Mouse (Mus musculus) lung, embryonic 15.5 days (tissue): ENCODE results near the gene Dusp27. TPM values are rescaled to one million over a fixed set of nuclear protein-coding genes. Genes with fewer than 3 reads are reported as not detected.

Experiments
- ATAC-seq: fragments of 200-750 bp; cut with Nextera tagmentation; 2 replicates; pipeline ENCODE4 v1.8.0; 2017; ENCODE audit warnings: moderate number of reproducible peaks, borderline replicate concordance; ENCODE audit not compliant: low FRiP score, low TSS enrichment; ENCODE audit errors: extremely low read depth
- H3K27ac ChIP-seq: fragments of 300-500 bp; sonication (generic); 2 replicates; pipeline ENCODE4 v1.5.1; 2015; ENCODE audit warnings: moderate library complexity, mild to moderate bottlenecking, inconsistent platforms
- H3K27me3 ChIP-seq: fragments of 300-500 bp; sonication (generic); 2 replicates; pipeline ENCODE4 v1.6.1; 2015; ENCODE audit warnings: inconsistent platforms
- H3K36me3 ChIP-seq: fragments of 300-500 bp; sonication (generic); 2 replicates; pipeline ENCODE4 v1.6.1; 2015; ENCODE audit warnings: inconsistent platforms
- H3K4me1 ChIP-seq: fragments of 300-500 bp; sonication (generic); 2 replicates; pipeline ENCODE4 v1.6.1; 2015; ENCODE audit warnings: inconsistent platforms
- H3K4me2 ChIP-seq: fragments of 300-500 bp; sonication (generic); 2 replicates; pipeline ENCODE4 v1.6.1; 2015; ENCODE audit warnings: inconsistent platforms, mild to moderate bottlenecking, moderate library complexity
- H3K4me3 ChIP-seq: fragments of 300-500 bp; sonication (generic); 2 replicates; pipeline ENCODE4 v1.5.1; 2015; ENCODE audit warnings: mild to moderate bottlenecking, inconsistent platforms
- H3K9ac ChIP-seq: fragments of 300-500 bp; sonication (generic); 2 replicates; pipeline ENCODE4 v1.6.1; 2015; ENCODE audit warnings: inconsistent platforms
- H3K9me3 ChIP-seq: fragments of 300-500 bp; sonication (generic); 2 replicates; pipeline ENCODE4 v1.6.1; 2016; ENCODE audit warnings: inconsistent platforms
- WGBS: fragments of 180-500 bp; shearing (Covaris S2); methylation state at CpG from one replicate; pipeline ENCODE4 v1.1.7; 2015; 5-methylcytosine and 5-hydroxymethylcytosine counted together
- polyA plus RNA-seq: library from polyadenylated mRNA; unstranded; fragments of >200 nt; fragmentation: Nextera tagmentation; extraction: Ambion mirVana; gene quantifications from 2 replicates; pipeline ENCODE4 v1.2.1, GENCODE M21; 2015

The Dusp27 gene
- polyA plus RNA-seq, 1 experiment from 2014 or later = 4.5 TPM

DNA sequence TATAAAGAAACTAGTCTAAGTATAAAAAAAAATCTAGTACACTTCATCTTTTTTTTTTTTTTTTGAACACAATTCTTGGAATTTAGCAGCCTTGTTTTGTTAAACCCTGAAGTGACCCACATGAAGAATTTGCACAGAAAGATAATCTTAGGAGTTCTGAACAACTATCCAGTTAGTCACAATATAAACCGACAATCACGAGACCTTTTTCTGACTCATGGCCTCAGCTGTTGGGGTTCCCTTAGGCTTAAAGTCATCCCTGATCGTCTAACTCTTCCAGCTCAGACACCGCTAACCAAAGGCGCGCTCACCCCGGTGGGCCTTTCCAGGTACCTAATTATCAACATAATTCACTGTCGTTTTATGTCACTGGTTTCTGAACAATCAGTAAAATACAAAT, 4.0 kb downstream of the Dusp27 start:
- Histone ChIP-seq H3K9me3 (no peaks in the 10 kb centered on the region), H3K27me3 (no peaks in the 10 kb centered on the region), H3K4me2 (no peak overlapping the region), H3K4me1 (peaks cover 11% of the 10 kb centered on the region), H3K27ac (no peak overlapping the region), H3K4me3 (no peak overlapping the region), H3K9ac (no peak overlapping the region), H3K36me3 (no peaks in the 10 kb centered on the region)
- ATAC-seq = no peak
- 89% methylated on average over 8 of the region's 8 CpGs for WGBS

DNA sequence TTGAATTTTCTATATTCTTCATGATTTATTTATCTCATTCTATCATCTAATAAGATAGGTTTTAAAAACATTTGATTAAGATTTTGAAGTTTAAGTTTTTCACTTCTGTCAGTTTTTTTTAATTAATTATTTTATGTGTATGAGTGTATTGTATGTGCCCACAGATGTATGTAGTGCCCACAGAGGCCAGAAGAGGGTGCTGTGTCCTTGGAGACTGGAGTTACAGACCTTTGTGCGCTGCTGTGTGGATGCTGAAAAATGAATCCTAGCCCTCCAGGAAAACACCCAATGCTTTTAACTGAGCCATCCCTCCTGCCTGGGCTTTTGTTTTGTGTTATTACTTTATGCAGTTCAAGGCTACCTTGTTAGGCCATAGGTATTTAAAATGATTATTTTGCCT, 4.7 kb downstream of the Dusp27 start:
- peaks cover 6% of the 10 kb centered on the region for H3K4me1 ChIP-seq
- WGBS = 98% methylated on average over 1 of the region's 1 CpGs
- H3K9ac ChIP-seq = no peak overlapping the region
- no peak overlapping the region for H3K4me3 ChIP-seq
- H3K27ac ChIP-seq = no peak overlapping the region
- no peaks in the 10 kb centered on the region for H3K36me3 ChIP-seq
- no peaks in the 10 kb centered on the region for H3K27me3 ChIP-seq
- no peak overlapping the region for H3K4me2 ChIP-seq
- no peak for ATAC-seq
- no peaks in the 10 kb centered on the region for H3K9me3 ChIP-seq

GRCm38 (mm10) chr1:166122114-166122513, 5.6 kb downstream of the Dusp27 start:
- Histone ChIP-seq H3K36me3 (no peaks in the 10 kb centered on the region), H3K9me3 (no peaks in the 10 kb centered on the region), H3K27me3 (no peaks in the 10 kb centered on the region), H3K4me2 (no peak overlapping the region), H3K27ac (no peak overlapping the region), H3K4me3 (no peak overlapping the region), H3K4me1 (no peaks in the 10 kb centered on the region; the same call in 1 of the 2 replicates), H3K9ac (no peak overlapping the region)
- WGBS = 32% methylated on average over 7 of the region's 7 CpGs
- ATAC-seq = peak; percentile 72; the same call in 1 of the 2 replicates

- Histone ChIP-seq H3K36me3 (no peaks in the 10 kb centered on the region), H3K4me2 (no peak overlapping the region), H3K9me3 (no peaks in the 10 kb centered on the region), H3K4me3 (no peak overlapping the region), H3K4me1 (no peaks in the 10 kb centered on the region; the same call in 1 of the 2 replicates), H3K27me3 (no peaks in the 10 kb centered on the region), H3K27ac (no peak overlapping the region), H3K9ac (no peak overlapping the region)
- ATAC-seq = no peak
- WGBS = 71% methylated on average over 13 of the region's 13 CpGs
These were observed 9.7 kb downstream of the Dusp27 start for GRCm38 (mm10) chr1:166117866-166118639.

GRCm38 (mm10) chr1:166115719-166116118, 12.0 kb downstream of the Dusp27 start:
- ATAC-seq = no peak
- Histone ChIP-seq H3K27ac (no peak overlapping the region), H3K27me3 (no peaks in the 10 kb centered on the region), H3K9ac (no peak overlapping the region), H3K4me1 (no peaks in the 10 kb centered on the region), H3K9me3 (no peaks in the 10 kb centered on the region), H3K4me3 (no peak overlapping the region), H3K4me2 (no peak overlapping the region), H3K36me3 (no peaks in the 10 kb centered on the region)
- WGBS = 85% methylated on average over 4 of the region's 4 CpGs

- Histone ChIP-seq H3K4me1 (no peaks in the 10 kb centered on the region), H3K4me2 (no peak overlapping the region), H3K4me3 (no peak overlapping the region), H3K36me3 (no peaks in the 10 kb centered on the region), H3K9ac (no peak overlapping the region), H3K27ac (no peak overlapping the region), H3K27me3 (no peaks in the 10 kb centered on the region), H3K9me3 (no peaks in the 10 kb centered on the region)
- no peak for ATAC-seq
- WGBS = 84% methylated on average over 3 of the region's 3 CpGs
These were observed 12.7 kb downstream of the Dusp27 start for GRCm38 (mm10) chr1:166114986-166115385.

- Histone ChIP-seq H3K27me3 (no peaks in the 10 kb centered on the region), H3K4me2 (no peak overlapping the region), H3K9me3 (no peaks in the 10 kb centered on the region), H3K27ac (no peak overlapping the region), H3K4me1 (no peaks in the 10 kb centered on the region), H3K9ac (no peak overlapping the region), H3K4me3 (no peak overlapping the region), H3K36me3 (no peaks in the 10 kb centered on the region)
- WGBS = 39% methylated on average over 6 of the region's 6 CpGs
- no peak for ATAC-seq
These were observed 22.3 kb downstream of the Dusp27 start for GRCm38 (mm10) chr1:166105464-166105863.

DNA sequence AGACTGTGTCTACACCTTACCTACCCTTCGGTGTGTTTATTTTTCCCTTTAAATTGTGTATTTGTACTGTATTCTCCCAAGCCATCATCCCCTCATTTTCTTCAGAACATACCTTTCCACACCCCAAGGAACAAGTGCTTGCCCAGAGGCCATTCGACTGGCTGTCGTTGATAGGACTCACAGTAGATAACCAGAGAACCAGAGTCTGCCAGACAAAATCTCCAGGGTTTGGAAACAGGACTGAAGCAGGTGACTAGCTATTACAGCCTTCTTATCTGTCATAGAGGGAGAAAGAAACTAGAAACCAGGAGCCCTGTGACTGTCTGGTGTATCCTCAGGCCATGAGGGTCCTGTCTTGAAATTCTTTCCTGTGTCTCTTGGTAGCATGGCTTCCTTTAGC, 22.9 kb downstream of the Dusp27 start:
- H3K4me3 ChIP-seq = no peak overlapping the region
- no peak overlapping the region for H3K4me2 ChIP-seq
- no peak overlapping the region for H3K27ac ChIP-seq
- H3K9me3 ChIP-seq = no peaks in the 10 kb centered on the region
- H3K9ac ChIP-seq = no peak overlapping the region
- WGBS = 80% methylated on average over 3 of the region's 3 CpGs
- ATAC-seq = no peak
- no peaks in the 10 kb centered on the region for H3K36me3 ChIP-seq
- no peaks in the 10 kb centered on the region for H3K4me1 ChIP-seq
- H3K27me3 ChIP-seq = no peaks in the 10 kb centered on the region

- no peak overlapping the region for H3K9ac ChIP-seq
- ATAC-seq = no peak
- 51% methylated on average over 11 of the region's 11 CpGs for WGBS
- H3K4me1 ChIP-seq = no peaks in the 10 kb centered on the region
- no peak overlapping the region for H3K4me2 ChIP-seq
- no peak overlapping the region for H3K27ac ChIP-seq
- no peaks in the 10 kb centered on the region for H3K9me3 ChIP-seq
- no peaks in the 10 kb centered on the region for H3K27me3 ChIP-seq
- H3K4me3 ChIP-seq = no peak overlapping the region
- H3K36me3 ChIP-seq = no peaks in the 10 kb centered on the region
These were observed 24.7 kb downstream of the Dusp27 start for GRCm38 (mm10) chr1:166102920-166103608.

DNA sequence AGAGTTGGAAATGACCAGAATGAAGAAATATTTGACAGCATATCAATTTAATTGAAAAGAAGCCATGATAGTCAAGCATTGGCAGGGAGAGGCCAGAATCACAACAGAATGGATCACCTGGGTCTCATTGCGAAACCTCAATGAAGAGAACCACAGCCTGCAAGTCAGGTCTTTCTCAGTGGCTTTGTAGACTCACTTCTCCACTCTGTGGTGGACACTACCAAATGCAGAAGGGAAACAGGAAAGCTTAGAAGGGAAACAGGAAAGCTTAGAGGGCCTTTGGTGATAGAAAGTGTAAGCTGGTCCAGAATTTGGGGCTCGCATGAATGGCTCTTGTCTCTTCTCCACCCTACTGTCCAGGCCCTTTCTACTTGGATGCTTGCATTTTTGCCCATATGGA, 29.6 kb downstream of the Dusp27 start:
- H3K4me2 ChIP-seq = no peak overlapping the region
- WGBS = 95% methylated on average over 2 of the region's 2 CpGs
- no peaks in the 10 kb centered on the region for H3K27me3 ChIP-seq
- H3K9ac ChIP-seq = no peak overlapping the region
- no peak overlapping the region for H3K4me3 ChIP-seq
- no peaks in the 10 kb centered on the region for H3K36me3 ChIP-seq
- H3K27ac ChIP-seq = no peak overlapping the region
- no peaks in the 10 kb centered on the region for H3K4me1 ChIP-seq
- no peaks in the 10 kb centered on the region; the same call in 1 of the 2 replicates for H3K9me3 ChIP-seq
- ATAC-seq = no peak

- no peak overlapping the region for H3K9ac ChIP-seq
- H3K4me3 ChIP-seq = no peak overlapping the region
- no peak overlapping the region for H3K4me2 ChIP-seq
- 74% methylated on average over 3 of the region's 3 CpGs for WGBS
- H3K9me3 ChIP-seq = no peaks in the 10 kb centered on the region; the same call in 1 of the 2 replicates
- no peaks in the 10 kb centered on the region for H3K4me1 ChIP-seq
- H3K36me3 ChIP-seq = no peaks in the 10 kb centered on the region
- no peaks in the 10 kb centered on the region for H3K27me3 ChIP-seq
- H3K27ac ChIP-seq = no peak overlapping the region
- ATAC-seq = no peak
These were observed 33.3 kb downstream of the Dusp27 start for GRCm38 (mm10) chr1:166094462-166094861.

- H3K9ac ChIP-seq = no peak overlapping the region
- ATAC-seq = no peak
- no peaks in the 10 kb centered on the region for H3K4me1 ChIP-seq
- no peaks in the 10 kb centered on the region for H3K27me3 ChIP-seq
- H3K27ac ChIP-seq = no peak overlapping the region
- no peak overlapping the region for H3K4me2 ChIP-seq
- H3K36me3 ChIP-seq = no peaks in the 10 kb centered on the region
- no peaks in the 10 kb centered on the region; the same call in 1 of the 2 replicates for H3K9me3 ChIP-seq
- no peak overlapping the region for H3K4me3 ChIP-seq
- 63% methylated on average over 2 of the region's 2 CpGs for WGBS
These were observed 37.4 kb downstream of the Dusp27 start for GRCm38 (mm10) chr1:166090306-166090705.
